Mouse (Mus musculus) G1E-ER4 (cell line): Measurements from ENCODE around the gene Lats2. TPM values are rescaled to one million over a fixed set of nuclear protein-coding genes. Genes with fewer than 3 reads are reported as not detected.
A peak's percentile ranks its signal among the peaks of the same experiment; 100 is the strongest.

ENCODE experiments used
- GATA1 ChIP-seq: IDR thresholded peaks from one replicate; pipeline ENCODE4 v1.8.0; 2012; ENCODE audit warnings: low read length, inconsistent platforms
- polyA plus RNA-seq: library from polyadenylated mRNA; stranded (reverse); fragments of >175 nt; gene quantifications from 2 replicates; pipeline ENCODE4 v1.2.3, GENCODE M21; 2012

Lats2 gene
- 0.02 TPM in 1 of 2 replicates, not detected in the other for polyA plus RNA-seq

DNA sequence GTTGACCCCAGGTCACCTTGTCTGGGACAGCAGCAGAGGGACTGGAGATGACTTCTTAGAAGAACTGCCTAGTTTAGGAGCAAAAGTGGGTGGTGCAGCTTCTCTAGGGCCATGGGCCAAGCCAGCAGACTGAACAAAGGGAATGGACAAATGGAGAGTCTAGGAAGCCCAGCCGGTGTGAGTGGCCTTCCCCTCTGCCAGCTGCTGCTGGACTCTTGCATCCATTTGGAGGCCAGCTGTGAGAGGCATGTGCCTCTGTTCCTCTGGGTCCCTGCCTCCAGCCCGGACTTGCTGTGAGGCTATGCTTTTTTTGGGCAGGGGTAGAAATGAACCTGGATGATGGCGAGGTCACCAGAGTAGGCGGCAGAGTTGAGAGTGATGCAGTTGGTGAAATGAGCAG is at the start of gene Lats2:
Lats2 (minus strand) TSS at position 152 of the 400 bp plus-strand sequence.
- no peak for TF ChIP-seq GATA1

- no peak for TF ChIP-seq GATA1
Observed at GRCm38 (mm10) chr14:57803731-57804130, 45.5 kb upstream of the Lats2 start.

GRCm38 (mm10) chr14:57797991-57798931 is 40.1 kb upstream of the Lats2 start, which contains the start of gene Sap18:
Gene Sap18 (plus strand): TSS chr14:57798180.
- TF ChIP-seq GATA1: no peak

- no peak for TF ChIP-seq GATA1
Observed at GRCm38 (mm10) chr14:57797551-57797950, 39.4 kb upstream of the Lats2 start.

GRCm38 (mm10) chr14:57791171-57791570 is 33.0 kb upstream of the Lats2 start:
- no peak for TF ChIP-seq GATA1

GRCm38 (mm10) chr14:57789759-57790158 is 31.6 kb upstream of the Lats2 start:
- TF ChIP-seq GATA1: no peak

DNA sequence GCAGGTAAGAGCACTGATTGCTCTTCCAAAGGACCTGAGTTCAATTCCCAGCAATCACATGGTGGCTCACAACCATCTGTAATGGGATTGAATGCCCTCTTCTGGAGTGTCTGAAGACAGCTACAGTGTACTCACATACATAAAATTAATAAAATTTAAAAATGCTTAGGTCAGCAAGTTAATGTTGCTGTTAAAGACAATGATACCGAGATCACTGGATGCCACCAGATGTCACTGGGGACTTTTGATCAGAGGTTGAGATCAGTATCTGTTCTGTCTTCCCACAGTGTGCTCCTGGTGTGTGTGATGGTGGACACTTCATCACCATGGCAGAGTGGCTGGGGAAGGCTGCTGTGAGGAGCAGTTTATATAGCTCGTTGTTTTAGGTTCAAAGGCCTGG is 31.1 kb upstream of the Lats2 start:
- no peak for TF ChIP-seq GATA1

- no peak for TF ChIP-seq GATA1
Observed at GRCm38 (mm10) chr14:57787406-57787805, 29.2 kb upstream of the Lats2 start.

- no peak for TF ChIP-seq GATA1
Observed at GRCm38 (mm10) chr14:57772157-57772815, 14.1 kb upstream of the Lats2 start.

DNA sequence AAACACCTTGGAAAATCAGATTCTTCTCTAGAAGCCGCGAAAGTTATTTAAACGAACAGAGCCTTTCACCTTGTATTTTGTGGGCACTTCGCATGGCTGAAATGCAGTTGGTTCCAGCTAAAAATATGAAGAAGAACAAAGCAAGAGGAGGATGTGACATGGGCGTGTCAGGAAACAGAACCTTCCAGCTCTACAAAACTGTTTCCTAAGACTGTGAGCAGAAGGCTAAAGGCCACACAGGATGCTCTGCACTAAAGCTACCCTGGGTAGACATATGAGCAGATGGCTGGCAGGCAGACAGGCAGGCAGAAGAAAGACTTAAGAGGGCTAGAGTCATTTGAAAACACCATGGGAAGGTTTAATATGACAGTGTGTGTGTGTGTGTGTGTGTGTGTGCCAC is 10.9 kb upstream of the Lats2 start:
- TF ChIP-seq GATA1: no peak

DNA sequence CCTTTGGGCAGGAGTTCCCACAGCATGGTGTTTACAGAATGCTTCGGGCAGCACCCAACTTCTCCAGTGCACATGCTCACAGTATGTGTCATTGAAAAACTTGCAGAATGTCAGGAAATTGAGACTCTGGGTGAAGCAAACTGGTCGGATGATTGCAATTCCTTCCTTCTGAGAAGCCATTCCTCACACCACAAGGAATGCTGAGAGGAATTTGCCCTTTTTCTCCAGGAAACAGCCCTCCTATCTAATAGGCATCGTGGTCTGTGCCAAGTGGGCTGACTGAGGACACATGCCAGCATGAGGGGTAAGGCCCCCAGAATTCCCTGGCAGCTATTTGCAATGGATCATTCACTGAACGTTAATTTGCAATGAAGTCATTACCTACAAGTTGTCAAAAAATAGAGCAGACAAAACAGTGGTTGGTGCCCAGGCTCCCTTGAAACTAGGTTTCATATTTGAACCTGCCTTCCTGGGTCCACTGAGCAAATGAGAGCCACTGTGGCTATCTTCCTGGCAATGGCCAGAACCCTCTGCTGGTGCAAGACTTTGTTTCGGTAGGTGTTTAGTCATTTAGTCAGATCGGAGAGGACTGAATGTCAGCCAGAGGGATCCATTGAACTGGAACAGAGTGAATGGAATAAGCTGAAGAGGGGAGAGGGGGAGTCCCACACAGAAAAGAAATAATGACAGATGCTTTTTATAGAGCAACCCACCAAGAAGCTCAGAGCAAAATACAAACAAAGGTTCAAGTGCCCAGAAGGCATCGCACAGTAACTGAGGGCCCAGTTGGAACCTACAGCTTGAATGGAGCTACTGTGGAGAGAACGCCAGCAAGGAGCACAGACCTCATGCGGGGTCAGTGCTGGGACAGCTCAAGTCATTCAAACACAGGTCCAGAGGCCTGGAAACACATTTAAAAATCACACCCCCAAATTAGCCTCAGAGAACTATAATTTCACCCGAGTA is 2.5 kb upstream of the Lats2 start:
- no peak for TF ChIP-seq GATA1

- TF ChIP-seq GATA1: no peak
Observed at GRCm38 (mm10) chr14:57756094-57756493, 2.1 kb downstream of the Lats2 start.

DNA sequence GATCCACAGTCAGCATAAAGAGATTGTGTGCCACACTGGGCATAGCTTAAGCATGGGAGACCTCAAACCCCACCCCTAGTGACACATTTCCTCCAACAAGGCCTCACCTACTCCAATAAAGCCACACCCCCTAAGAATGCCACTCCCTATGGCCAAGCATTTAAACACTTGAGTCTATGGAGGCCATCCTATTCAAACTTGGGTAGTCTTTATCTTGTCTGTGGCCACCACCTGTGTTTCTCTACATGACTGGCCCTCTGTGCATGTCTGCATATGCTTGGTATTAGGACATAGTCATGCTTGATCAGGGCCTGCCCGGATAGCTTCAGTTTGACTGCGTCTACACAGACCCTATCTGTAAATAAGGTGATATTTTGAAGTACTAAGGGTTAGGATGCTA is 2.5 kb downstream of the Lats2 start:
- no peak for TF ChIP-seq GATA1

DNA sequence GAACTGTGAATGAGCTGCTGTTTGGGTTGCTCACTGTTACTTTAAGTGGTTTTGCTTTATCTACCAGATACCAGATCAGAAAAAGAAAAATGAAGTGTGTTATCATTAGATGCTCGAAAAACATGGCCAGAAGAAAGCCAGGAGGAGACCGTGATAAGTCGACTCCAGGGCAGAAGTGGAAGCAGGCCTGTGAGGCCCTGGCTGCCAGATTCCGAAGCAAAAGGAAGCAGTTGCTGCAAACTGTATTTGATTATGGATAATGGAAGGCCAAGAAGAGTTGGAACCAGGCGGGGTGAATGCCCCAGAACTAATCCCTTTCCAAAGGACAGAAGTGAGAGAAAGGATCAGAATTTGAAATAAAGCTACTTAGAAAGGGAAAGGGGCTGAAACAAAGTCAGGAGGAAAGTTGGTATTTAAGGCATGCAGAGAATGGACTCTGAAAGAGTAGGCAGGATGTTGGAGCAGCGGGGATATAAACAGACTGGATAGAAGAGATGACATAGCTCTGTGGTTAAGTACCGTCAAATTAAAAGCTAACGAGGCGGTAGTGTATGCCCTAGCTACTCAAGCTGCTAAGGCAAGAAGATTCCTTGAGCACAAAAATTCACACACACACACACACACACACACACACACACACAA is 4.7 kb downstream of the Lats2 start:
- peak; percentile 79 for TF ChIP-seq GATA1

- TF ChIP-seq GATA1: no peak
Observed at GRCm38 (mm10) chr14:57749501-57749900, 8.7 kb downstream of the Lats2 start.
